Mouse (Mus musculus) intestine, embryonic 14.5 days (tissue): ENCODE data around the gene Sorl1. TPM values are rescaled to one million over a fixed set of nuclear protein-coding genes. Genes with fewer than 3 reads are reported as not detected.

Experiments
- ATAC-seq: fragments of 200-750 bp; cut with Nextera tagmentation; replicated peaks from 2 replicates; pipeline ENCODE4 v1.8.0; 2017; ENCODE audit warnings: low read depth, moderate number of reproducible peaks, moderate TSS enrichment, moderate library complexity; ENCODE audit not compliant: low FRiP score, low TSS enrichment
- DNase-seq: peaks from one replicate; pipeline ENCODE4 v3.0.0-alpha.2; 2018; ENCODE audit warnings: low spot score
- H3K27ac ChIP-seq: fragments of 300-500 bp; sonication (generic); 2 replicates; pipeline ENCODE4 v1.5.1; 2014; ENCODE audit warnings: low read depth, mild to moderate bottlenecking, control low read depth
- H3K27me3 ChIP-seq: fragments of 300-500 bp; sonication (generic); replicated peaks from 2 replicates; pipeline ENCODE4 v1.6.1; 2014; ENCODE audit warnings: low read length, control low read depth; ENCODE audit not compliant: control insufficient read depth, insufficient read depth
- H3K36me3 ChIP-seq: fragments of 300-500 bp; sonication (generic); 2 replicates; pipeline ENCODE4 v1.6.1; 2014; ENCODE audit warnings: low read length, control low read depth; ENCODE audit not compliant: control insufficient read depth, insufficient read depth
- H3K4me1 ChIP-seq: fragments of 300-500 bp; sonication (generic); replicated peaks from 2 replicates; pipeline ENCODE4 v1.6.1; 2014; ENCODE audit warnings: low read length, control low read depth, mixed read lengths; ENCODE audit not compliant: control insufficient read depth, insufficient read depth
- H3K4me2 ChIP-seq: fragments of 300-500 bp; sonication (generic); 2 replicates; pipeline ENCODE4 v1.6.1; 2014; ENCODE audit warnings: low read length
- H3K4me3 ChIP-seq: fragments of 300-500 bp; sonication (generic); 2 replicates; pipeline ENCODE4 v1.5.1; 2014; ENCODE audit warnings: low read depth, low read length, control low read depth, mixed read lengths
- H3K9ac ChIP-seq: fragments of 300-500 bp; sonication (generic); 2 replicates; pipeline ENCODE4 v1.6.1; 2014; ENCODE audit warnings: mild to moderate bottlenecking, low read length
- H3K9me3 ChIP-seq: fragments of 300-500 bp; sonication (generic); 2 replicates; pipeline ENCODE4 v1.6.1; 2016; ENCODE audit warnings: low read length, control low read depth; ENCODE audit not compliant: control insufficient read depth
- WGBS: fragments of 180-500 bp; shearing (Covaris S2); extraction: QIAGEN DNeasy Blood & Tissue Kit; methylation state at CpG from one replicate; pipeline ENCODE4 v1.1.7; 2014; 5-methylcytosine and 5-hydroxymethylcytosine counted together
- polyA plus RNA-seq: library from polyadenylated mRNA; unstranded; fragments of >200 nt; fragmentation: Nextera tagmentation; extraction: Ambion mirVana; gene quantifications from 2 replicates; pipeline ENCODE4 v1.2.1, GENCODE M21; 2014

The Sorl1 gene
- polyA plus RNA-seq, 1 experiment from 2014 or later = 12.2 TPM

DNA sequence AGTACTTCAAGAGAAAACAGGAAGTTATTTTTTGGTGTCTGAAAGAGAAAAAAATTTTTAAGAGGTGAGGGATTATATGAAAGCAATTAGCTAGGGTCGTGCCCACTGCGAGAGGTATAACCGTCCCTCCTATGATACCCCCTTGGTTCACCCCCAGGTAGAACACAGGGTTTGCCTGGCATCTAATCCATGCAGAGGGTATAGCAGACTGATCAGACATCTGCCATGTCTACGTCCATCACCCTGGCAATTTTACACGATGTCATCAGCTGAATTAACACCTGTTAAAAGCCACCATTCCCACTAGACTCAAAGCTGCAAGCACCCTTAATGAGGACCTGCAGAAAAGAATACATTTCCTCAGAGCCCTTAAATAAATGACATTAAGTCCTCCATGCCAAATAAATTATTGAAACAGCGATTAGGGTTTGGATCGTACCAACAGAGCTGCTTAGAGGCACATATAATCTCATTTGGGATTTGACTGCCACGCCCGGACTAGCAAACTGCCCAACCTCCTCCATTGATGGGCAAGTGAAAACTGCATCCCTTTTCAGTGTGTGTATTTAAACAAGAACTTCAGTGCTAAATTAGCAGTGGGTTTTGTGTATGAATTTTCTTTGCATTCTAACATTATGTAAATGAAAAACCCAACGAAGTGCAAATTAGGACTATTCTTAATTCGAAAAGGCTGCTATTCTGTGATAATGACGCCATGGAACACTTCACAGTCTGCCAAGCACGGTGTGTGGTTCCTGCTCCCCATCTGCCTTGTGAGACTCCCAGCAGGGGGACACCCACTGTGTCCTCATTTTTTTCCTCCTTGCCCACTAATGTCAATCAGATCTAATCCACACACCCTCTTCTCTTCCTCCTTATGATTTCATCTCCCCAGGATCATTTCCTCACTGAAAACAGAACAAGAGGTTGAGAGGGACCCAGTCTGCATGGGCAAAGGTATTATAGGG, 7.0 kb upstream of the Sorl1 start:
- no peaks in the 10 kb centered on the region for H3K4me1 ChIP-seq
- H3K36me3 ChIP-seq = no peaks in the 10 kb centered on the region
- H3K27me3 ChIP-seq = no peaks in the 10 kb centered on the region
- ATAC-seq (no peak), DNase-seq (no peak)
- 82% methylated on average over 13 of the region's 13 CpGs for WGBS
- no peak overlapping the region for H3K9ac ChIP-seq
- no peak overlapping the region for H3K4me3 ChIP-seq
- no peak overlapping the region for H3K27ac ChIP-seq
- no peak overlapping the region for H3K4me2 ChIP-seq
- no peaks in the 10 kb centered on the region for H3K9me3 ChIP-seq

DNA sequence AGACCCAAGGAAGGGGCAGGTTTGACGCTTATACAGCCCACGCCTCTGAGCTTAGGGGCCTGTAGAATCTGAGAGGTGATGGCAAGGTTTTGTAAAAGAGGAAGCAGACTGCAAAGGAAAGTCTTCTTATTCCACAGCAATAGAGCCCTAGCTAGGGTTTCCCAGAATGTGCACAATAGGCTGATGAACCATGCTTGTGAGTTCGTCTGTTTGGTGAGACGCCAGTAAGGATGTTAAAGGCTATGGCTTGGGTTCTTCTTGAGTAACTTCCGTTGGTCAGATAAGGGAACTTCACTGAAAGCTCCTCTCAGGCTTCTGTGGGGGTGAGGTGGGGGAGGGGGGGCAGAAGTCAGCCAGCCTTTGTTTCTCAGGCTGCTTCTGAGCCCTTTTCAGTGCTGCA, 3.9 kb upstream of the Sorl1 start:
- Histone ChIP-seq H3K9me3 (no peaks in the 10 kb centered on the region), H3K4me3 (no peak overlapping the region), H3K4me1 (no peaks in the 10 kb centered on the region; the same call in 1 of the 2 replicates), H3K27me3 (no peaks in the 10 kb centered on the region), H3K36me3 (no peaks in the 10 kb centered on the region), H3K9ac (no peak overlapping the region), H3K27ac (no peak overlapping the region), H3K4me2 (no peak overlapping the region)
- ATAC-seq = no peak
- 88% methylated on average over 5 of the region's 5 CpGs for WGBS
- no peak for DNase-seq

DNA sequence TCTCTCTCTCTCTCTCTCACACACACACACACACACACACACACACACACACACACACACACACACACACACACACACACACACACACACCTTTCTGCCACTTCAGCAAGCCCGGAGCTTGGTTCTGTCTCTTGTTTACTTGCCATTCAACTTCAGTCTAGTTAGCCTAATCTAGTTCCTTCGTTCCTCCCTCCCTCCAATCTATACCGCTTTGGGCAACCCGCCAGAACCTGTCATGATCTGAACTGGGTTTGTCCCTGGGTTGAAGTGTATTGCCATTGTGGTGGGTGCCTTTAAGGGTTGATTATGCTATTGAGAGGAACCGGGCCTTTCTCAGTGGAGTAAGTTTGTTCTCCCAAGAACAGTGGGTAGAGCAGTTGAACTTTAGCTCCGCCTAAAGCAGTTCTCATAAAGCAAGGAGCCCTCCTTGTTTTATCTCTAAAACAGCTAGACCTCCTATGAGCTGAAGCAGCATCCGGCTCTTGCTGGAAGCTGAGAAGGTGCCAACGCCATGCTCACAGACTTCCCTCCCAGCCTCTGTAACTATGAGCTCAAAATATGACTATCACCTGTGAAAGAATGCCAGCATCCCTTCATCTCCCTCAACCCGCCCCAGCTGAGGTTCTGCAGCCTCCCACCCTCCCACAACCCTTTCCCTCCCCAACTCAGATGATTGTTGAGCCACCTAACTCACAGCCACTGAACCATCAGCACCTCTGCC, 1.3 kb upstream of the Sorl1 start:
- Histone ChIP-seq H3K27ac (no peak overlapping the region), H3K9me3 (no peaks in the 10 kb centered on the region), H3K4me2 (no peak overlapping the region), H3K4me3 (no peak overlapping the region), H3K4me1 (no peaks in the 10 kb centered on the region; the same call in 1 of the 2 replicates), H3K36me3 (no peaks in the 10 kb centered on the region), H3K27me3 (no peaks in the 10 kb centered on the region), H3K9ac (no peak overlapping the region)
- ATAC-seq (no peak), DNase-seq (no peak)
- WGBS = 82% methylated on average over 9 of the region's 9 CpGs

DNA sequence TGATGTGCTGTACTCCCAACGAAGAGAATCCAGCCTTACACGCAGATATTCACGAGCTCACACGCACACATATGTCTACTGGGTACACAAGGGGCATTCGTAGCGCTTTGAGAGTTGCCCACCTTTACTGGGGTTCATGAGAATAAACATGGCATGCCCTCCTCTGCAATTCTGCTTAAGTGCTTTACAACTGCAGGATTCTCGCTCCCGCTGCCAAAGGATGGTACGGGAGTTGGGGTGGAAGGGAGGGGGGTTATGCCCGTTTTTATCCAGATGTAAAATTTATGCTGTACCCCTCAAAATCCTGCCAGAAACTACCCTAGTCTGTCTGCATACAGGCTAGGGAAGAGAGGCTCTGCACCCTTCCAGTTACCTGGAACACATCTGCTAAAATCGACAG, 893 bp downstream of the Sorl1 start:
- DNase-seq (no peak), ATAC-seq (no peak)
- H3K9ac ChIP-seq = peak overlapping the region; percentile 77
- no peaks in the 10 kb centered on the region for H3K9me3 ChIP-seq
- H3K4me3 ChIP-seq = peak overlapping the region; percentile 79
- H3K4me2 ChIP-seq = peak overlapping the region; percentile 97
- no peak overlapping the region for H3K27ac ChIP-seq
- H3K27me3 ChIP-seq = no peaks in the 10 kb centered on the region
- 29% methylated on average over 11 of the region's 11 CpGs for WGBS
- H3K4me1 ChIP-seq = no peaks in the 10 kb centered on the region; the same call in 1 of the 2 replicates
- no peaks in the 10 kb centered on the region for H3K36me3 ChIP-seq

DNA sequence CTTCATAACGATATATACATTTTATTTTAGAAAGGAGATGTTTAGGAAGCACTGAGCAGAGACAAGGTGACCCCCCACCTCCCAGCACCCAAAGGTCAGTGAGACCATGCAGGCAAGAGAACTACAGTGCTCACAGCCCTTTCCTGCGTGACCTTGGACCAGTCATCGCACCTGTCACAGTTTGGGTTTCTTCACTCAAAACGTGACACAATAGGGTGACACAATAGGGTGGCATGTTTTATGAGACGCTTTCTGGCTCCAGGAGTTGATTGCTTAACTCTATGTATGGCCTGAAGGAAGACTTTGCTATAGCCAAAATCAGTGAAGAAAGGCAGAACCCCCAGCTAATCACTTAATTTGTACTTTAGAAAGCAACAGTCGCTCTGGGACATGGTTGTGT, 1.7 kb downstream of the Sorl1 start:
- H3K4me3 ChIP-seq = no peak overlapping the region
- 81% methylated on average over 6 of the region's 6 CpGs for WGBS
- H3K27ac ChIP-seq = no peak overlapping the region
- DNase-seq (no peak), ATAC-seq (no peak)
- H3K27me3 ChIP-seq = no peaks in the 10 kb centered on the region
- no peaks in the 10 kb centered on the region for H3K9me3 ChIP-seq
- peak overlapping the region; percentile 97 for H3K4me2 ChIP-seq
- H3K36me3 ChIP-seq = no peaks in the 10 kb centered on the region
- no peak overlapping the region for H3K9ac ChIP-seq
- no peaks in the 10 kb centered on the region; the same call in 1 of the 2 replicates for H3K4me1 ChIP-seq

DNA sequence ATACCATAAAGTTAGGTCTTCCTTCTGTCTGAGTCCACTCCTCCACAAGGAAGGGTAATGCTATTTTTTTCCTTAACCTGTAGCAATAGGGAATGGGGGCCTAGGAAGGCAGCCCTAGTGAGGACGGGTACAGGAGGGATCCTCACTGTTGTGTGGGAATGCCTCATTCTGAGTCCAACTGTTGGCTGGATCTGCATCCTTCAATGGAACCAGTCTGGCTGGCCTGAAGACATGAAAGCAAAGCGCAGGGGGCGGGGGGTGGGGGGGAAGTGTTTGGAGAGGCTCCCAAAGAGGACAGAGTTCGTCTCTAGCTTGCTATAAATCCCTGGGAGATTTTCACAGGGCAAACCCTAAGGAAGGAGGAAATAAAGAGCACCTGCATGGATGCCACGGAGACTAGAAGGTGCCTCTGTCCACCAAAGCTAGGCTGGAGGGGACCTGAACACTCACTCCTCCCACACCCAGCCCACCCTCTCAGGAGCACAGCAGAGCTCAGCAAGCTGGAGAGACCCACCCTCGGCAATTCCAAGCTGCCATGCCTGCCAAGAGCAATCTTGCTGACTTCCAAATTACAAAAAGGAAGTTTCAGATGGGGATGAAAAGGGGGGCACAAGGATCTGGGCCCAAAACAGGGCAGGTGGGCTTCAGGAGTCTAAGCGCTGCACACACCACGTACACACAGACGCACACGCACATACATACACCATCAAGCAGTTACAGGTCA, 2.3 kb downstream of the Sorl1 start:
- Histone ChIP-seq H3K9ac (no peak overlapping the region), H3K4me2 (peak overlapping the region; percentile 97), H3K27me3 (no peaks in the 10 kb centered on the region), H3K27ac (no peak overlapping the region), H3K4me1 (peaks cover under 1% of the 10 kb centered on the region; the same call in 1 of the 2 replicates), H3K4me3 (no peak overlapping the region), H3K9me3 (no peaks in the 10 kb centered on the region), H3K36me3 (no peaks in the 10 kb centered on the region)
- ATAC-seq = no peak
- WGBS = 67% methylated on average over 10 of the region's 10 CpGs
- DNase-seq = peak; percentile 54

DNA sequence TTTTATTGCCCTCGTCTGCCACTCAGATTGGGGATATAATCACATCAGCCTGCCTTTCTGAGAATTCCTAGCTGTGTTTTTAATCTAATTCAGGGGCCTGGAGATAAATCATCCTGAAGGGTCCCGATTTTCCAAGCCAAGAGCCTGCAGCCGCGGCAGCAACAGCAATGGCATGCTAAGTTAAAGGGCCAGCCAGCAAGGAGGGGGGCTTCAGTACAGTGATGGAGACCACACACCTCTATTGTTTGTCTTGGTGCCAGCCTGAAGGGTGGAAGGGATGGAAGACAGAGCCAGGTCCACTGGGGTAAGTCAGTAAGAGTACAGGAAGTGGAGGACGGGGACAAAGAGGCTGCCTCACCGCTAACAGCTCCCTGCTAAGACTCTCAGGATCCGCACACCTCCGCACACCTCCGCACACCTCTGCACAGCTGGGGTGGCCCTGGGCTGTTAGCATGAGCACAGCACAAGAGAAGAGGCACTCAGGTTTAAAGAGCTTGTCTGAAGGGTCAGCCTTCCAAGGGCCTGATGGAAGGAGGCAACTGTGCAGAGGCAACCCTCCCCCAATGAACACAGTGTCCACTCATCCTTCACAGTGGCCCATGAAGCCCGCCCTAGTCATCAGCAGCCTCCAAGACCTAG, 7.6 kb downstream of the Sorl1 start:
- Histone ChIP-seq H3K9me3 (no peaks in the 10 kb centered on the region), H3K9ac (no peak overlapping the region), H3K4me1 (peaks cover 3% of the 10 kb centered on the region; the same call in 1 of the 2 replicates), H3K27ac (no peak overlapping the region), H3K27me3 (no peaks in the 10 kb centered on the region), H3K4me3 (no peak overlapping the region), H3K36me3 (no peaks in the 10 kb centered on the region), H3K4me2 (no peak overlapping the region)
- 32% methylated on average over 10 of the region's 10 CpGs for WGBS
- ATAC-seq (no peak), DNase-seq (no peak)

DNA sequence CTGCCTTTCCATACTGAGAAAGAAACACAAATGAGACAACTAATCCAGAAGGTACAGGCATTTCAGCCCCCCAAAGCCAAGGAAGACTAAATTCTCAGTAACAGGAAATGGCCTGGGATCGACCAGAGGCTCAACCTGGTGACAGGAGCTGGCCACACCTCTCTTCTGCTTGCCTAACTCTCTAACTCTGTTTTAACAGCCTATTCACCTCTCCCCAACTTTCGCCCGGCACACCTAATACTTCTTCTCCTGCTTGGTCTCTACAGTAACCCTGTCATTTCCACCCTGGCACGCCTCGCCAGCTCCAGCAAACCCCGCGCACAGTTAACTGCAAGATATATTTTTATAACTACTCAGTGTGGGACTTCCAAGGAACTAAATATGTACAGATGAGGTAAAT, 9.0 kb downstream of the Sorl1 start:
- WGBS = 71% methylated on average over 7 of the region's 7 CpGs
- no peaks in the 10 kb centered on the region for H3K9me3 ChIP-seq
- no peak overlapping the region for H3K4me3 ChIP-seq
- H3K36me3 ChIP-seq = no peaks in the 10 kb centered on the region
- DNase-seq = no peak
- ATAC-seq = no peak
- no peaks in the 10 kb centered on the region for H3K27me3 ChIP-seq
- no peak overlapping the region for H3K27ac ChIP-seq
- no peak overlapping the region for H3K4me2 ChIP-seq
- no peak overlapping the region for H3K9ac ChIP-seq
- H3K4me1 ChIP-seq = peaks cover 4% of the 10 kb centered on the region
